Mouse (Mus musculus) cerebellum, postnatal 36 days (tissue): Measurements from ENCODE around the gene Map3k10.
"Not testable (repeated sequence)": the region's sequence is repeated elsewhere in the genome, so short reads cannot be mapped to it uniquely, and the experiment has no call there.

Experiments used
- DNase-seq, 2 experiments: peaks; one replicate each; pipeline ENCODE4 v3.0.0; 2021 to 2022; ENCODE audit warnings: mixed read lengths in 2 of 2

Gene Map3k10

GRCm38 (mm10) chr7:27654607-27655276 lies 19.7 kb downstream of the Map3k10 start:
- peak; percentile 68 to 70 for DNase-seq

DNA sequence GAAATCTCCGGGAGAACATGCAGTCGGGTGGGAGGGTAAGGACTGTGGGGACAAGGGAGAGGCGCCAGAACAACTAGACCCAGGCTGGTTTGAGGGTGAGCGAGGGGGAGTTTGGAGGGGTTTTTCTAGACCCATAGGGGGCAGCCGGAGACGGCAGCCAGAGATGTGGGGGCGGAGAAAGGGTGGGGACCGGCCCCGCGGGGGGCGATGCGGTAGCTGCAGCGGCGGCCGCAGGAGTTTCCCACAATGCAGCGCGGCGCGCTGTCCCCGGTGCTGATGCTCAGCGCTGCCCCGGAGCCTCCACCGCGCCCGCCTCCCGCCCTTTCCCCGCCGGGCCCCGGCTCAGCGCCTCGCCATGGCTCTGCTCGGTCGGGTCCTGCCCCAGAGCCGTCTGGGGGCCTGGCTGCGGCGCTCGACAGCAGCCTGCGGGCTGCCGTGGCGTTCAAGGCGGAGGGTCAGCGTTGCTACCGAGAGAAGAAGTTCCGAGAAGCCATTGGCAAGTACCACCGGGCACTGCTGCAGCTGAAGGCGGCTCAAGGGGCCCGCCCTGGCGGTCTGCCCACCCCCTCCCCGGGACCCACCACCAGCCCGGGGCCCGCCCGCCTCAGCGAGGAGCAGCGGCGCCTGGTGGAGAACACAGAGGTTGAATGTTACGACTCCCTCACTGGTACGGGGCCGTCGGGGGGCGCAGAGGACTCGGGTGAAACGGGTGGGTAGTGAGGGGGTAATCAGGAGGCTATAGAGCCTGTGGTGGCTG lies 20.5 kb downstream of the Map3k10 start, which contains the start of gene Ttc9b:
Gene Ttc9b, plus strand, starts transcription at position 235 of the 757 bp plus-strand sequence.
- DNase-seq: peak; percentile 83 to 87

DNA sequence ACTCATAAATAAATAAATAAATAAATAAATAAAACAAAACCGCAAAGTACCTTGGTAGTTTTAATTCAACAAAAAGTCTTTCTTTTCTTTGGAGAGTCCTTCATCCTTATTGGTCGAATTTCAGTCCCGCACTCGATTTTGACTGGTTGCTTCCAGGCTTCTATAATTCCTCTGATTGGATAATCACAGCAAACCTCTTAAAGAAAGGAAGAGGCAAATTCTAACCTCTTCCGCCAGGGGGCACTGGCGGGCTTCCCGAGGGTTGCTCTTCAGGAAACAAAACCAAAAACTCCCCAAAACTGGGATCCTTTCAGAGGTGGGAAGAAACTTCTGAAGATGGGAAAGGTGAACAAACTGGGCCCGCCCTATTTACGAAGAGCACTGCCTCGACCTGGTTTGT lies 23.4 kb downstream of the Map3k10 start:
- DNase-seq: peak; percentile 81 to 85

GRCm38 (mm10) chr7:27649723-27650122 lies 24.7 kb downstream of the Map3k10 start:
- DNase-seq: no peak

DNA sequence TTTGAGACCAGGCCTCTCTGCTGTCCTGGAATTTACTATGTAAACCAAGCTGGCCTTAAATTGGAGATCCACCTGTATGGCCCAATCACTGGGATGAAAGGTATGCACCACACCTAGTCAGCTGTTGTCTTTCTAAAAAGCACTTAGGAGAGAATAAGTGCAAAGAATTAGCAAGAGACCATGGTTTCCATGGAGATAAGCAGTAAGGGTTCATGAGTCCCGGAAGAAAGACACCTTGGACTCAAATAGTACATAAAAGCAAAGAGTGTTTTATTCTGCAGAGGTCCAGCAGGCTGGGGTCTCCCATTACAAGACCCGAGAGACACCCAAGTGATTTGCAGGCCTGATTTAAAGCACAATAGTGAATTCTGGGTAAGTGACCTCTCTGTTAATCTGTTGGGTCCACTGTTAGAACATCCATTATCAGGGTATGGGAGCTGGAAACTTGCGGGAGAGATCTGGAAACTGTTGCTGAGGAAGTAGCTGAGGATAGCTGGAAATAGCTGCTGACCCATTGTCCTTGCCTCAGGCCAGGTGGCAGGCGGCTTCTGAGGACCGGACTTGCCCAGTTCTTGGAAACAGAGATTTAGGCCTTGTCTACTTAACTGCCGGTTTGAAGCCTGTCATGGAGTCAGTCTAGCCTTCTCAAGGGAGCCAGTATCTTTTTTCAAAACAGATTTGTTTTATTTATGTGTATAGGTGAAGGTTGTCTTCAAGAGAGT lies 27.0 kb downstream of the Map3k10 start:
- DNase-seq: no peak

DNA sequence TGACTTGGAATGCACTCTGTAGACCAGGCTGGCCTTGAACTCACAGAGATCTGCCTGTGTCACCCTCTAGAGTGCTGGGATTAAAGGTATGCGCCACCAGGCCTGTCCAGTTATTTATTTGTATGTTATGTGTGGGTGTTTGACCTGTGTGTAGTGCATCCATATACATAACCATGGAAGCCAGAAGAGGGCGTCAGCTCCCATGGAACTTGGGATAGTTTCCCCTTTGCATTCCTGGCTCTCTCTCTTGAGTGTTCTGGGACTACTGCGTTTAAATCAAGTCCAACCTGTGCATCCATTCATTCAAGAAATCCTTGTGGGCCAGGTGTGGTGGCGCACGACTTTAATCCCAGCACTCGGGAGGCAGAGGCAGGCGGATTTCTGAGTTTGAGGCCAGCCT lies 27.9 kb downstream of the Map3k10 start:
- no peak for DNase-seq

DNA sequence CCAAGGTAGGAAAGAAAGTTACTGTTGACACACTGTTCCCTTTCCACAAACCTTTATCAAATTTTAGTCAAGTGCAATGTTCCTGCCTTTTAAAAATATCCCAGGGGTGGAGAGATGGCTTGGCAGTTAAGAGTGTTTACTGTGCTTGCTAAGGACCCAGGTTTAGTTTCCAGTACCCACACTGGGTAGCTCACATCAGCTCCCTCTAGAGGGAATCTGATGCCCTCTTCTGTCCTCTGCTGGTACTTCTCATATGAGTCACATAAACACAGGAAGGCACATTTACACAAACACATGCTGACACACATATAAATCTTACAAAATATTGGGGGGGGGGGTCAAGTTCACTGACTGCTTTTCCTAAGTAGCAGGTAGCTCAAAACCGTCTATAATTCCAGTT lies 29.9 kb downstream of the Map3k10 start:
- no peak for DNase-seq

DNA sequence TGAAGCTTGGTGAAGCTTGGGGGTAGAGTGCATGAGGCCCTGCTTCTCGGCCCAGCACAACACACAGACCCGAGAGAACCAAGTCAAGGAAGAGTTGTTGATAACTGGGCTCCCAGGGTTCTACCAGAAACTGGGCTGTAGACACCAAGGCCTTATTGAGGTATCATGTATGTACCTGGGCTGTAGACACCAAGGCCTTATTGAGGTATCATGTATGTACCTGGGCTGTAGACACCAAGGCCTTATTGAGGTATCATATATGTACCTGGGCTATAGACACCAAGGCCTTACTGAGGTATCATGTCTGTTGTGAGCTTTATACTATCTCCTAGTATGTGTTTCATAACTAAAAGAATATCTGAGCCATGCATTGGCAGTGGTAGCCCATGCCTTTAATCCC lies 39.3 kb downstream of the Map3k10 start:
- DNase-seq: not testable (repeated sequence)

GRCm38 (mm10) chr7:27634691-27635090 lies 39.7 kb downstream of the Map3k10 start:
- no peak for DNase-seq

DNA sequence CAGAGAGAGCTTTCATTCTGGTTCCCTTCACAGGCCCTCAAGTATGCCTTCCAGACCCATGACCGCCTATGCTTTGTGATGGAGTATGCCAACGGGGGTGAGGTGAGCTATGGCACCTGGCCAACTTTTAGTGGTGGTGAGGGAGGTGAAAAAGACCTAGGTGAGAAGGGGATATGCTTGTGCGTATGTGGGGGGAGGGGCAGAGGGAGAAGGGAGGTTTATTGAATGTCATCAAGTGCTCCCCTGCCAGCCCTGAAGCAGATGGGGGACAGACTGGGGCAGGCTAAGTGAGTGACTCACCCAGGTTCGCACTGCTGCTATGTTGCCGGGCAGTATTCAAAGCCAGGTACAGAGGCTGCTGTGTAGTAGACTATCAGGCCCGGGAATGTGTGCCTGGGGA lies 41.2 kb downstream of the Map3k10 start:
- DNase-seq: peak; percentile 53 to 55

- DNase-seq: peak; percentile 55 to 71
Observed at GRCm38 (mm10) chr7:27631439-27631838, 43.0 kb downstream of the Map3k10 start.

DNA sequence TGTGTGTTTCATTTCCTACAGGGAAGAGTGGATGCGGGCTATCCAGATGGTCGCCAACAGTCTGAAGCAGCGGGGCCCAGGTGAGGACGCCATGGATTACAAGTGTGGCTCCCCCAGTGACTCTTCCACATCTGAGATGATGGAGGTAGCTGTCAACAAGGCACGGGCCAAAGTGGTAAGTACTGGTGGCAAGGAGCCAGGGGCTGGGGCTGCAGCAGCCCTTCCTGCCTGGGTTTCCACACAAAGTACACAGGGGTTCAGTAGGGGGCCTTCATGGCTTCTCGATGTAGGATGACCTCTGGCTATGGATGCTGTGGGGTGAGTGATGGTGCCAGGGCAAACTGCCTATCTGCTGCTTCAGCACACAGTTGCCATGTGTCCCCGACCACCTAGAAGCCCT lies 45.6 kb downstream of the Map3k10 start:
- not testable (repeated sequence) for DNase-seq

- no peak for DNase-seq
Observed at GRCm38 (mm10) chr7:27628190-27628589, 46.2 kb downstream of the Map3k10 start.

- DNase-seq: no peak
Observed at GRCm38 (mm10) chr7:27627707-27628106, 46.7 kb downstream of the Map3k10 start.

GRCm38 (mm10) chr7:27624967-27625366 lies 49.4 kb downstream of the Map3k10 start:
- DNase-seq: no peak

DNA sequence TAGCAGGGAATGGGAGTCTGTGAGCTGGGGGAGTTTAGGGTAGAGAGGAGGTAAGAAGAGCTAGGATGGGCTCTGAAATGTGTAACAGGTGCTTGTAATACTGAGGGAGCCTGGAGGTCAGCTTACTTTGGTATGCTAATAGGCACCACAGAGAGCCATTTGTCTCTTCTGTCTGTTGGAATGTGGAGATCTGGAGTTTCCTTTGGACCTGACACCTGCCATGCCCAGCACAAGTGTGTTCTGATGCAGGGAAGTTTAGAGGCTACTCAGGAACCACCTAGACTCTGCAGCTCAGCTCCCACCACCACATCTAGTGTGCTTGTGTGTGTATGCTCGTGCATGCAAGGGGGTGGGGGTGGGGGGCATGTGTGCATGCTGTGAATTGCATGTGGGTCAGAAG lies 52.2 kb downstream of the Map3k10 start:
- no peak for DNase-seq

DNA sequence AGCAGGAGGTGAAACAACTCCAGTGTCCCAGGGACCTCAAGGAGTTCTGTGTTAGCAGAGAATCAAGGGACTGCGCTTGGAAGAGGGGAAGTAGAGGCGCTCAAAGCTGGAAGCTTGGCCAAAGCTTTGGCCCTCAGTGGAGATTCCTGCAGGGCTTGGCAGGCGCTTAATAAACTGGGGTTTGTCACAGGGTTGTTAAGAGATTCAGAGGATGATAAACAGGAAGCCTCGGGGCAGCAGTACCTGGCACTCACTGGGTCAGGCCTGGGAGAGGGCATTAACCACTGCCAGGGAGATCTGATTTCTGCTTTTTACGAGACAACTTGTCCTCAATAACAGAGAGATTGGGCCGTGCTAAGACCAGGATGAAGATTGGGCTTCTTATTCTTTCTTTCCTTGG lies 53.4 kb downstream of the Map3k10 start:
- DNase-seq: peak; percentile 56 to 57

DNA sequence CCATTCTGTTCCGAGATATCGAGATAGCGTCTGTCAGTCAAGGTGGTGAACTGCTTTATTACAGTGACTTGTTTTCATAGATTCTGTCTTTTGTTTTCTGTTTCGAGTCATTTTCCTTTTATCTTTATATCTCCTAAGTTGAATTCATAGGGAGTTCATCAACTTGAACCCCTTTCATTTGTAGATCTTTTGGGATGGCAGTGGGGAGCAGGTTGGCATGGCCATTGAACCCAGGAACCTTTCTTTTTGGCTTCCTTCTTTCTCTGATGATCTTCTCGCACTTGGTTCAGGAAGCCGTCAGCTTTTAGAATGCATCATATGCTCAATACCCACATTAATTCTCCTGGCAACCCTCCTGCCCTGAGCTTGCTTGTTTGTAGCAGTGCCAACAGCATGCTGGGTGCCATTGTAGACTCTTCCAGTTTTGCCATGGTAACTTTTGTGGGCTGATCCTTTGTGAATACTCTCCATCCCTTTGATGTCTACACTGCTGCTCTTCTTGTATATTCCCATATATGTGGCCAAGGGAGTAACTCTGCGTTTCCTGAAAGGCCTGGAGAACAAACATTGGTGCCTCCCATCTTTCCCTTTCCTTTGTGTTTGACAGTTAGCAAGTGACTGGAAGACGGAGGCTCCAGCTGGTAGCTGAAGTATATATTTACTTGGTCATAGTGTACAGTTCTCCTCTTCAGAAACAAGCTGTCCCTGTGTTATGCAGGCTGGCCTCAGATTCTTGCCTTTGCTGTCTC lies 60.5 kb downstream of the Map3k10 start:
- peak; percentile 71 to 79 for DNase-seq

GRCm38 (mm10) chr7:27612940-27613339 lies 61.5 kb downstream of the Map3k10 start:
- DNase-seq: no peak

DNA sequence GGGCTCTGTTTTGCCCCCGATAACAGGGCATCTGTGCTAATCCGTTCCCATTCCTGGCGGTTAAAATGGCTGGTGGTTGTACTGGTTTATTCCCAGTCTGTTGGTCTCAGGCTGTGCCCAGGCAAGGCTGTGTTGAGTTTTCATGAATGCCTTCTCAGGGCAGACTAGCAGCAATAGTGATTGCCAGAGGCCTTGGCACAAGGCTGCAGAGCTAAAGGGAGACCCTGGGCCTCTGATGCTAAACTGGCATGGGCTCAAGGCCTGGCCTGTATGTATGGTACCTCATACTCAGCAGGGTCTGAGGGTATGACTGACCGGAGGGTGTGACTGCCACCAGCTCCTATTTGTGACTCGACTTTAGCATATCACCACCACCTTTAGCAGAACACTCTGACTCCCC lies 63.5 kb downstream of the Map3k10 start:
- no peak for DNase-seq

GRCm38 (mm10) chr7:27610370-27610769 lies 64.0 kb downstream of the Map3k10 start:
- DNase-seq: no peak

GRCm38 (mm10) chr7:27609688-27610087 lies 64.7 kb downstream of the Map3k10 start:
- DNase-seq: no peak

- no peak for DNase-seq
Observed at GRCm38 (mm10) chr7:27609285-27609684, 65.1 kb downstream of the Map3k10 start.
